Mouse (Mus musculus) CH12F3 (cell line): ENCODE results near the gene Olfr933.

ENCODE experiments used
- in situ Hi-C: fragments of 300-500 bp; cut with MboI; formaldehyde crosslinking; loops from 2 replicates; pipeline ENCODE4 v1.14.3; 2020; ENCODE audit warnings: low sequenced_read_pairs

Olfr933 gene

GRCm38 (mm10) chr9:38972013-38972412 lies at the start of gene Olfr933:
Gene Olfr933 (plus strand): TSS chr9:38972313.
- in situ Hi-C loops, result no loop called here

- in situ Hi-C loops, result no loop called here
These were observed 42.6 kb upstream of the Olfr933 start, which contains the start of gene Olfr930 for GRCm38 (mm10) chr9:38929509-38929908. Gene Olfr930 (plus strand): TSS chr9:38929809.

GRCm38 (mm10) chr9:38953401-38954123 lies 18.6 kb upstream of the Olfr933 start:
- in situ Hi-C loops, result no loop called here

GRCm38 (mm10) chr9:38954124-38954416 lies 18.0 kb upstream of the Olfr933 start:
- in situ Hi-C loops, result no loop called here

GRCm38 (mm10) chr9:38988215-38988614 lies 16.1 kb downstream of the Olfr933 start, which contains the start of gene Olfr934:
Gene Olfr934 (minus strand): TSS chr9:38988315.
- in situ Hi-C loops, result no loop called here

- in situ Hi-C loops, result no loop called here
These were observed 27.5 kb downstream of the Olfr933 start, which contains the start of gene Olfr935 for GRCm38 (mm10) chr9:38999583-38999982. Gene Olfr935 (minus strand): TSS chr9:38999683.

- in situ Hi-C loops, result no loop called here
These were observed 51.2 kb downstream of the Olfr933 start, which contains the start of gene Olfr146 for GRCm38 (mm10) chr9:39023277-39023676. Gene Olfr146 (minus strand): TSS chr9:39023377.
